Mouse (Mus musculus) liver, embryonic 14.5 days (tissue): ENCODE measurements around the gene Sf3a2. TPM values are rescaled to one million over a fixed set of nuclear protein-coding genes. Genes with fewer than 3 reads are reported as not detected.

Experiments used
- ATAC-seq: fragments of 200-750 bp; cut with Nextera tagmentation; 2 replicates; pipeline ENCODE4 v1.8.0; 2017; ENCODE audit warnings: moderate number of reproducible peaks, mild to moderate bottlenecking, moderate library complexity; ENCODE audit not compliant: insufficient read depth
- DNase-seq, 3 experiments: peaks; one replicate each; pipeline ENCODE4 v3.0.0-alpha.2; 2012 to 2013; ENCODE audit warnings: low read depth in 3 of 3, low spot score in 3 of 3
- H3K27ac ChIP-seq: fragments of 300-500 bp; sonication (generic); 2 replicates; pipeline ENCODE4 v1.5.1; 2014; ENCODE audit warnings: moderate library complexity, mild to moderate bottlenecking, control low read depth, inconsistent platforms
- H3K27me3 ChIP-seq: fragments of 300-500 bp; sonication (generic); 2 replicates; pipeline ENCODE4 v1.6.1; 2014; ENCODE audit warnings: mild to moderate bottlenecking, low read length, moderate library complexity; ENCODE audit not compliant: control insufficient read depth, insufficient read depth
- H3K36me3 ChIP-seq: fragments of 300-500 bp; sonication (generic); replicated peaks from 2 replicates; pipeline ENCODE4 v1.6.1; 2014; ENCODE audit warnings: low read depth; ENCODE audit not compliant: control insufficient read depth, insufficient read depth
- H3K4me1 ChIP-seq, 2 experiments: fragments of 200-500 bp in 1 of 2; fragments of 300-500 bp in 1 of 2; sonication (generic) in 1 of 2; replicated peaks; 2 replicates each; pipeline ENCODE4 v1.6.1; 2012 to 2014; ENCODE audit warnings: antibody characterized with exemption in 1 of 2, inconsistent platforms in 1 of 2, low read length in 1 of 2; ENCODE audit not compliant: control insufficient read depth in 2 of 2, insufficient read depth in 2 of 2
- H3K4me2 ChIP-seq: fragments of 300-500 bp; sonication (generic); 2 replicates; pipeline ENCODE4 v1.6.1; 2014; ENCODE audit warnings: low read depth, mild to moderate bottlenecking, control low read depth, moderate library complexity
- H3K4me3 ChIP-seq, 2 experiments: fragments of 200-500 bp in 1 of 2; fragments of 300-500 bp in 1 of 2; sonication (generic) in 1 of 2; 2 replicates each; pipeline ENCODE4 v1.5.1; 2012 to 2014; ENCODE audit warnings: low read depth in 2 of 2, low read length in 2 of 2, mild to moderate bottlenecking in 2 of 2, control low read depth in 1 of 2, inconsistent platforms in 1 of 2, moderate library complexity in 1 of 2; ENCODE audit not compliant: insufficient read depth in 1 of 2
- H3K9ac ChIP-seq: fragments of 300-500 bp; sonication (generic); replicated peaks from 2 replicates; pipeline ENCODE4 v1.6.1; 2014; ENCODE audit warnings: mild to moderate bottlenecking, control low read depth, moderate library complexity
- H3K9me3 ChIP-seq: fragments of 300-500 bp; sonication (generic); 2 replicates; pipeline ENCODE4 v1.6.1; 2016; ENCODE audit warnings: low read length, mixed read lengths; ENCODE audit not compliant: control insufficient read depth
- CTCF ChIP-seq: IDR thresholded peaks from 2 replicates; pipeline ENCODE4 v1.5.1; 2016; ENCODE audit warnings: antibody characterized with exemption, low read depth, control low read depth
- EP300 ChIP-seq: IDR thresholded peaks from 2 replicates; pipeline ENCODE4 v1.6.1; 2016; ENCODE audit warnings: antibody characterized with exemption, low read depth
- WGBS: fragments of 180-500 bp; shearing (Covaris S2); extraction: QIAGEN DNeasy Blood & Tissue Kit; methylation state at CpG from one replicate; pipeline ENCODE4 v1.1.7; 2014; ENCODE audit not compliant: insufficient replicate concordance; 5-methylcytosine and 5-hydroxymethylcytosine counted together
- polyA plus RNA-seq, 2 experiments: library from polyadenylated mRNA; depleted of rRNA in 1 of 2; stranded (reverse) in 1 of 2; unstranded in 1 of 2; fragments of >200 nt; fragmentation: Nextera tagmentation in 1 of 2; extraction: Ambion mirVana in 1 of 2; gene quantifications; 2 replicates each; pipeline versions ENCODE4 v1.2.1 to v1.2.3; 2012 to 2014

Sf3a2 gene
- polyA plus RNA-seq, 2 experiments: 35.6 to 36.1 TPM

GRCm38 (mm10) chr10:80754594-80755290 is 43.3 kb upstream of the Sf3a2 start, which contains the start of gene Dot1l:
Gene Dot1l, plus strand, starts transcription at chr10:80755206.
- peak within 1 kb of the TSS; percentile 97 for H3K4me2 ChIP-seq
- peaks cover 26 to 44% of the 10 kb centered on the region in 2 experiments for H3K4me1 ChIP-seq
- H3K27me3 ChIP-seq: no peaks in the 10 kb centered on the region
- ATAC-seq (peak; percentile 92), DNase-seq (peak; percentile 94)
- no peaks in the 10 kb centered on the region for H3K36me3 ChIP-seq
- WGBS: under 1% methylated on average over 54 of the region's 57 CpGs
- H3K9ac ChIP-seq: peak within 1 kb of the TSS; percentile 84
- peak within 1 kb of the TSS; percentile 86 to 99 for H3K4me3 ChIP-seq
- peak within 1 kb of the TSS; percentile 50 for H3K27ac ChIP-seq
- H3K9me3 ChIP-seq: no peaks in the 10 kb centered on the region
- TF ChIP-seq CTCF (no peak), EP300 (no peak)

GRCm38 (mm10) chr10:80755291-80756015 is 42.5 kb upstream of the Sf3a2 start:
- Histone ChIP-seq H3K9me3 (no peaks in the 10 kb centered on the region), H3K27ac (peak overlapping the region; percentile 50), H3K27me3 (no peaks in the 10 kb centered on the region), H3K4me2 (peak overlapping the region; percentile 97), H3K36me3 (no peaks in the 10 kb centered on the region), H3K4me1 (peaks cover 26 to 44% of the 10 kb centered on the region in 2 experiments), H3K4me3 (peak overlapping the region; percentile 86 to 99), H3K9ac (peak overlapping the region; percentile 84)
- under 1% methylated on average over 69 of the region's 75 CpGs for WGBS
- TF ChIP-seq CTCF: no peak
- no peak for TF ChIP-seq EP300
- DNase-seq: no peak
- ATAC-seq: peak; percentile 65

- no peaks in the 10 kb centered on the region for H3K27me3 ChIP-seq
- H3K4me2 ChIP-seq: peak overlapping the region; percentile 97
- ATAC-seq (no peak), DNase-seq (no peak)
- WGBS: 20% methylated on average over 3 of the region's 3 CpGs
- no peaks in the 10 kb centered on the region for H3K9me3 ChIP-seq
- TF ChIP-seq EP300 (no peak), CTCF (peak; percentile 46)
- no peaks in the 10 kb centered on the region for H3K36me3 ChIP-seq
- H3K27ac ChIP-seq: no peak overlapping the region
- H3K4me3 ChIP-seq: peak overlapping the region; percentile 86 to 99
- peaks cover 26 to 46% of the 10 kb centered on the region in 2 experiments for H3K4me1 ChIP-seq
- H3K9ac ChIP-seq: peak overlapping the region; percentile 84
These were observed 41.9 kb upstream of the Sf3a2 start for GRCm38 (mm10) chr10:80756099-80756498.

- ATAC-seq: no peak
These were observed 41.5 kb upstream of the Sf3a2 start for GRCm38 (mm10) chr10:80756509-80756908.

GRCm38 (mm10) chr10:80756967-80757366 is 41.0 kb upstream of the Sf3a2 start:
- Histone ChIP-seq H3K36me3 (no peaks in the 10 kb centered on the region), H3K9me3 (no peaks in the 10 kb centered on the region), H3K27ac (no peak overlapping the region), H3K4me1 (peaks cover 20 to 43% of the 10 kb centered on the region in 2 experiments), H3K27me3 (no peaks in the 10 kb centered on the region), H3K4me2 (peak overlapping the region; percentile 97), H3K9ac (peak overlapping the region; percentile 84), H3K4me3 (peak overlapping the region; percentile 86 to 99)
- WGBS: 49% methylated on average over 4 of the region's 4 CpGs
- TF ChIP-seq CTCF (no peak), EP300 (no peak)
- no peak for ATAC-seq
- no peak for DNase-seq

More at GRCm38 (mm10) chr10:80756509-80756908, 41.5 kb upstream of the Sf3a2 start:
- Histone ChIP-seq H3K9me3 (no peaks in the 10 kb centered on the region), H3K27ac (no peak overlapping the region), H3K4me1 (peaks cover 24 to 46% of the 10 kb centered on the region in 2 experiments), H3K36me3 (no peaks in the 10 kb centered on the region), H3K9ac (peak overlapping the region; percentile 84), H3K27me3 (no peaks in the 10 kb centered on the region), H3K4me2 (peak overlapping the region; percentile 97), H3K4me3 (peak overlapping the region; percentile 86 to 99)
- WGBS: 40% methylated on average over 2 of the region's 2 CpGs
- no peak for DNase-seq
- TF ChIP-seq EP300 (no peak), CTCF (no peak)
